Mouse (Mus musculus) heart, postnatal 0 days (tissue): Measurements from ENCODE around the gene Sh3gl1.

Source experiments
- CTCF ChIP-seq: IDR thresholded peaks from 2 replicates; pipeline ENCODE4 v1.5.1; 2016; ENCODE audit warnings: antibody characterized with exemption, control low read depth, low read depth
- EP300 ChIP-seq: IDR thresholded peaks from 2 replicates; pipeline ENCODE4 v1.6.1; 2016; ENCODE audit warnings: antibody characterized with exemption, low read depth

GRCm38 (mm10) chr17:56023386-56023785, 13.0 kb downstream of the Sh3gl1 start:
- no peak for TF ChIP-seq CTCF
- no peak for TF ChIP-seq EP300
